Mouse (Mus musculus) forebrain, postnatal 0 days (tissue): ENCODE data around the gene Chkb. TPM values are rescaled to one million over a fixed set of nuclear protein-coding genes. Genes with fewer than 3 reads are reported as not detected.
A peak's percentile ranks its signal among the peaks of the same experiment; 100 is the strongest.

Source experiments
- ATAC-seq: fragments of 200-750 bp; cut with Nextera tagmentation; 2 replicates; pipeline ENCODE4 v1.8.0; 2017; ENCODE audit warnings: mild to moderate bottlenecking, moderate library complexity
- DNase-seq: peaks from one replicate; pipeline ENCODE4 v3.0.0-alpha.2; 2015
- H3K27ac ChIP-seq: fragments of 300-500 bp; sonication (generic); 2 replicates; pipeline ENCODE4 v1.5.1; 2014; ENCODE audit warnings: low read depth, mild to moderate bottlenecking, antibody characterized with exemption, low read length, moderate library complexity, mixed read lengths
- H3K27me3 ChIP-seq: fragments of 300-500 bp; sonication (generic); 2 replicates; pipeline ENCODE4 v1.6.1; 2014; ENCODE audit warnings: mild to moderate bottlenecking, low read length, mixed read lengths; ENCODE audit not compliant: insufficient read depth
- H3K36me3 ChIP-seq: fragments of 300-500 bp; sonication (generic); 2 replicates; pipeline ENCODE4 v1.6.1; 2014; ENCODE audit warnings: mild to moderate bottlenecking, moderate library complexity; ENCODE audit not compliant: insufficient read depth
- H3K4me1 ChIP-seq: fragments of 300-500 bp; sonication (generic); 2 replicates; pipeline ENCODE4 v1.6.1; 2014; ENCODE audit warnings: antibody characterized with exemption; ENCODE audit not compliant: insufficient read depth
- H3K4me2 ChIP-seq: fragments of 300-500 bp; sonication (generic); 2 replicates; pipeline ENCODE4 v1.6.1; 2014; ENCODE audit warnings: low read depth, mild to moderate bottlenecking, moderate library complexity
- H3K4me3 ChIP-seq: fragments of 300-500 bp; sonication (generic); 2 replicates; pipeline ENCODE4 v1.5.1; 2014; ENCODE audit warnings: low read depth, low read length, mixed read lengths
- H3K9ac ChIP-seq: fragments of 300-500 bp; sonication (generic); 2 replicates; pipeline ENCODE4 v1.6.1; 2014; ENCODE audit warnings: mild to moderate bottlenecking
- H3K9me3 ChIP-seq: fragments of 300-500 bp; sonication (generic); 2 replicates; pipeline ENCODE4 v1.6.1; 2016; ENCODE audit warnings: low read length
- CTCF ChIP-seq: sonication (generic); IDR thresholded peaks from 2 replicates; pipeline ENCODE4 v1.5.1; 2016; ENCODE audit warnings: antibody characterized with exemption, control low read depth, low read depth
- WGBS: fragments of 180-500 bp; shearing (Covaris S2); extraction: QIAGEN DNeasy Blood & Tissue Kit; methylation state at CpG from one replicate; pipeline ENCODE4 v1.1.7; 2014; 5-methylcytosine and 5-hydroxymethylcytosine counted together
- polyA plus RNA-seq: library from polyadenylated mRNA; unstranded; fragments of >200 nt; fragmentation: Nextera tagmentation; extraction: Ambion mirVana; gene quantifications from 2 replicates; pipeline ENCODE4 v1.2.1, GENCODE M21; 2015
- total RNA-seq: library from RNA; depleted of rRNA; stranded (reverse); fragments of >200 nt; gene quantifications from 2 replicates; pipeline ENCODE4 v1.2.3, GENCODE M21; 2014; rRNA removed

The Chkb gene
- total RNA-seq (56.9 and 59.9 TPM in 2 replicates), polyA plus RNA-seq (78.2 and 92.4 TPM in 2 replicates)

- peak; percentile 95 for ATAC-seq
- Histone ChIP-seq H3K4me1 (peaks cover 10% of the 10 kb centered on the region; the same call in 1 of the 2 replicates), H3K27ac (peak within 1 kb of the TSS; percentile 89), H3K9me3 (no peaks in the 10 kb centered on the region), H3K4me3 (peak within 1 kb of the TSS; percentile 65), H3K9ac (peak within 1 kb of the TSS; percentile 74), H3K36me3 (peaks cover 23% of the 10 kb centered on the region), H3K4me2 (peak within 1 kb of the TSS; percentile 95), H3K27me3 (no peaks in the 10 kb centered on the region)
- WGBS: under 1% methylated on average over 70 of the region's 70 CpGs
- TF ChIP-seq CTCF: no peak; the same call in 1 of the 2 replicates
- DNase-seq: peak; percentile 95
Measured at GRCm38 (mm10) chr15:89429352-89430221, at the start of gene Chkb, which contains the start of the genes C730034F03Rik and Gm44502. Gene Chkb (minus strand): TSS chr15:89429908. Gene C730034F03Rik (plus strand): TSS chr15:89429589. Gene Gm44502 (minus strand): TSS chr15:89429696.

- no peak for TF ChIP-seq CTCF
- Histone ChIP-seq H3K4me1 (peaks cover 6% of the 10 kb centered on the region; the same call in 1 of the 2 replicates), H3K9me3 (no peaks in the 10 kb centered on the region), H3K36me3 (no peaks in the 10 kb centered on the region), H3K9ac (no peak overlapping the region), H3K4me3 (no peak overlapping the region), H3K27me3 (no peaks in the 10 kb centered on the region), H3K27ac (no peak overlapping the region), H3K4me2 (no peak overlapping the region)
- ATAC-seq: no peak
- no peak for DNase-seq
- WGBS: 82% methylated on average over 3 of the region's 3 CpGs
Measured at GRCm38 (mm10) chr15:89478622-89479021, 48.9 kb upstream of the Chkb start.

DNA sequence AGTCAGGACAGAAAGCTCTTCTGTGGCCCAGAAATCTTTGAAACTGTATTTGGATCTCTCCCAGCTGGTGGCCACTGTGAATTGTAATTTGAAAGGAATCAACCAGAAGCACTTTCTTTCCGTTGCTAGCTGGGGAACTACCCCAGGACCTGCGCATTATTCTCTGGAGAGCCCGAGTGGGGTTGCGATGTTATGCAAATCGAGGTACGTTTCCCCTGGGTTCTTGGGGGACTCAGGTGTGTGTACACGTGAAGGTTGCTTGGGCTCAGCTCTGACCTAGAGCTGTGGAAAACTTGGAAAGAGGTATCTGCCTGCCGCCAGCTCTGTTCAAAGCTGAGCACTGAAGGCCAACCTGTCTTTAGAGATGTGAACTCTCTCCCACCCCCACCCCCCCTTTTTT, 48.1 kb upstream of the Chkb start:
- 42% methylated on average over 8 of the region's 8 CpGs for WGBS
- Histone ChIP-seq H3K4me3 (no peak overlapping the region), H3K4me1 (peaks cover 6% of the 10 kb centered on the region; the same call in 1 of the 2 replicates), H3K27ac (no peak overlapping the region), H3K36me3 (peaks cover 6% of the 10 kb centered on the region; the same call in 1 of the 2 replicates), H3K4me2 (no peak overlapping the region), H3K9me3 (no peaks in the 10 kb centered on the region), H3K27me3 (no peaks in the 10 kb centered on the region), H3K9ac (no peak overlapping the region)
- TF ChIP-seq CTCF: no peak
- DNase-seq (no peak), ATAC-seq (no peak)

DNA sequence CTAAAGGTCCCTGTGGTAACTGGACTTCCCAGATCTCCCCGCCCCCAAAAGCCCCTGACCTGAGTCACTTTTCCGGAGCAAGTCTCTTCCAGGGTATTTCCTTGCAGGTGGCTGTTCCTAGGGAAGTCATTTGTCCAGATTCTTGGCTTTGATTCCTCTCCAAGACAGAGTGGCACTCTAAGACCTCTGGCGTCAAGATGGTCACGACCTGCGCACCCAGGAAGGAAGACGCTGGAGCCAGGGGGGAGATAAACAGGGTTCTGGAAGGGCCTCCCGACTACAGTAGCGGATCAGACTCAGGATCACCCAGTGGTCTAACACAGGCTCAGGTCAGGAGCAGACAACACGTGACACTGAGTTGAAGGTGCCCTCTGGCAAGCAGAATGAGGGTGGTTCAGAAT, 47.4 kb upstream of the Chkb start, which contains the start of gene Arsa:
Gene Arsa, minus strand, starts transcription at position 335 of the 401 bp plus-strand sequence.
- DNase-seq: no peak
- H3K9ac ChIP-seq: peak within 1 kb of the TSS; percentile 67

GRCm38 (mm10) chr15:89476475-89476815, 46.7 kb upstream of the Chkb start:
- Histone ChIP-seq H3K27ac (peak overlapping the region; percentile 88), H3K4me3 (peak overlapping the region; percentile 60), H3K4me1 (peaks cover 6% of the 10 kb centered on the region; the same call in 1 of the 2 replicates), H3K9me3 (no peaks in the 10 kb centered on the region), H3K36me3 (peaks cover 6% of the 10 kb centered on the region; the same call in 1 of the 2 replicates), H3K9ac (peak overlapping the region; percentile 67), H3K27me3 (no peaks in the 10 kb centered on the region), H3K4me2 (peak overlapping the region; percentile 85)
- WGBS: 3% methylated on average over 5 of the region's 5 CpGs
- DNase-seq (no peak), ATAC-seq (peak; percentile 70; the same call in 1 of the 2 replicates)
- TF ChIP-seq CTCF: no peak

More for the DNA sequence above, 47.4 kb upstream of the Chkb start, which contains the start of gene Arsa:
- H3K27me3 ChIP-seq: no peaks in the 10 kb centered on the region
- H3K4me2 ChIP-seq: peak within 1 kb of the TSS; percentile 85
- TF ChIP-seq CTCF: no peak
- H3K36me3 ChIP-seq: peaks cover 6% of the 10 kb centered on the region; the same call in 1 of the 2 replicates
- H3K27ac ChIP-seq: peak within 1 kb of the TSS; percentile 88
- peak within 1 kb of the TSS; percentile 60 for H3K4me3 ChIP-seq
- no peak for ATAC-seq
- WGBS: 36% methylated on average over 9 of the region's 9 CpGs
- H3K4me1 ChIP-seq: peaks cover 6% of the 10 kb centered on the region; the same call in 1 of the 2 replicates
- H3K9me3 ChIP-seq: no peaks in the 10 kb centered on the region

DNA sequence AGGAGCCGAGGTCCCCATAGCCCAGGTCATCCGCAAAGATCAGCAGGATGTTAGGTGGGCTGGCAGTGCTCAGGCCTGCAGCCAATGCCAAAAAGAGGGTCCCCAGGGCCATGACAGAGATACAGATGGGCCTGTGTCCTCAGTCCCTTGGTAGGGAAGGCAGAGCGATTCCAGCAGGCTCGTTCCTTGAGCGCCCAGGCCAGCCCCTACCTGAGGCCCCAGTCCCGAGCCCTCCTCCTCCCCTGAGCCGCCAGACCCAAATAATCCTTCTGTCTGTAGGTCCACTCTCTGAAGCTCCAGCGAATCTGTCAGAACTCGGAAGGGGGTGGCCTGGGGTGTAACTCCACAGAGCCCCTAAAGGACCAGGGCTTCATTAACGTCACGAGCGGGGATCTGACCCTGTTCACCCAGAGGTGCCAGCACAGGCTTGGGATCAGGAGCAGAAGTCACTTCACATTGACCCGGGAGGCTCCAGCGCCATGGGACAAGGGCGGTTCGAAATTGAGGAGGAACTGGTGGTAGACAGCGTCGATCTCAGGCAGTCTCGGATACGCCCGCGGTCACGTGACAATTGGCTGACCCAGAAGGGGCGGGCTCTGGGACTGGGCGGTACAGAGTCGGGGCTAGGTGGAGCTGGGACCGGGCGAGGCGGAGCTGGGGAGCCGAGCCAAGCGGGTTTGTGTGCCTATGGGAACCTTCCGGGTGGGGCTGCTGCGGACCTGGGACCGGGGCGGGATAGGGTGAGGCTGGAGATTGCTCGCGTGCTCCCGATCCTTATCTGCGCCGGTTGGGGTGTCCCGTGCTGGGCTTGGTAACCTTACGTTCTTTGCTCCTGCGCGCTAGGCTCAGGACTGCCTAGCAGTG, 46.1 kb upstream of the Chkb start:
- WGBS: 8% methylated on average over 44 of the region's 44 CpGs

More for the DNA sequence above, 46.1 kb upstream of the Chkb start:
- ATAC-seq (peak; percentile 98), DNase-seq (peak; percentile 92)
- TF ChIP-seq CTCF: no peak
- peaks cover 6% of the 10 kb centered on the region; the same call in 1 of the 2 replicates for H3K4me1 ChIP-seq
- peak overlapping the region; percentile 88 for H3K27ac ChIP-seq
- no peaks in the 10 kb centered on the region for H3K27me3 ChIP-seq
- H3K36me3 ChIP-seq: peaks cover 6% of the 10 kb centered on the region; the same call in 1 of the 2 replicates
- peak overlapping the region; percentile 85 for H3K4me2 ChIP-seq
- H3K4me3 ChIP-seq: peak overlapping the region; percentile 60
- no peaks in the 10 kb centered on the region for H3K9me3 ChIP-seq
- peak overlapping the region; percentile 67 for H3K9ac ChIP-seq
